Mouse (Mus musculus) forebrain, embryonic 13.5 days (tissue): ENCODE data around the gene B4galt4. TPM values are rescaled to one million over a fixed set of nuclear protein-coding genes. Genes with fewer than 3 reads are reported as not detected.

Source experiments
- polyA plus RNA-seq: library from polyadenylated mRNA; unstranded; fragments of >200 nt; fragmentation: Nextera tagmentation; extraction: Ambion mirVana; gene quantifications from 2 replicates; pipeline ENCODE4 v1.2.1, GENCODE M21; 2015

The B4galt4 gene
- polyA plus RNA-seq, 1 experiment from 2014 or later = 17.9 TPM

Other genes with a start within 250 kb of the B4galt4 start
- gene Timmdc1, start 219.6 kb upstream of the B4galt4 start, polyA plus RNA-seq = 39.9 and 41.9 TPM in 2 replicates
- 63.0 and 74.8 TPM in 2 replicates for gene Poglut1, start 192.0 kb upstream of the B4galt4 start, polyA plus RNA-seq
- 42.9 and 57.3 TPM in 2 replicates for gene Tmem39a, start 183.6 kb upstream of the B4galt4 start, polyA plus RNA-seq
- 3.1 and 3.6 TPM in 2 replicates for gene Arhgap31, start 29.0 kb upstream of the B4galt4 start, polyA plus RNA-seq
- not detected in 2 replicates for gene Upk1b, start 58.1 kb downstream of the B4galt4 start, polyA plus RNA-seq
- not detected in 2 replicates for gene 4930435E12Rik, start 86.5 kb downstream of the B4galt4 start, polyA plus RNA-seq
- gene Igsf11, start 150.4 kb downstream of the B4galt4 start, polyA plus RNA-seq = 3.6 and 4.6 TPM in 2 replicates